Mouse (Mus musculus) cerebellum, adult 9-11 months (tissue): ENCODE data around the gene Gm10778.

Experiments used
- DNase-seq: peaks from one replicate; pipeline ENCODE4 v3.0.0; 2022

Gene Gm10778

DNA sequence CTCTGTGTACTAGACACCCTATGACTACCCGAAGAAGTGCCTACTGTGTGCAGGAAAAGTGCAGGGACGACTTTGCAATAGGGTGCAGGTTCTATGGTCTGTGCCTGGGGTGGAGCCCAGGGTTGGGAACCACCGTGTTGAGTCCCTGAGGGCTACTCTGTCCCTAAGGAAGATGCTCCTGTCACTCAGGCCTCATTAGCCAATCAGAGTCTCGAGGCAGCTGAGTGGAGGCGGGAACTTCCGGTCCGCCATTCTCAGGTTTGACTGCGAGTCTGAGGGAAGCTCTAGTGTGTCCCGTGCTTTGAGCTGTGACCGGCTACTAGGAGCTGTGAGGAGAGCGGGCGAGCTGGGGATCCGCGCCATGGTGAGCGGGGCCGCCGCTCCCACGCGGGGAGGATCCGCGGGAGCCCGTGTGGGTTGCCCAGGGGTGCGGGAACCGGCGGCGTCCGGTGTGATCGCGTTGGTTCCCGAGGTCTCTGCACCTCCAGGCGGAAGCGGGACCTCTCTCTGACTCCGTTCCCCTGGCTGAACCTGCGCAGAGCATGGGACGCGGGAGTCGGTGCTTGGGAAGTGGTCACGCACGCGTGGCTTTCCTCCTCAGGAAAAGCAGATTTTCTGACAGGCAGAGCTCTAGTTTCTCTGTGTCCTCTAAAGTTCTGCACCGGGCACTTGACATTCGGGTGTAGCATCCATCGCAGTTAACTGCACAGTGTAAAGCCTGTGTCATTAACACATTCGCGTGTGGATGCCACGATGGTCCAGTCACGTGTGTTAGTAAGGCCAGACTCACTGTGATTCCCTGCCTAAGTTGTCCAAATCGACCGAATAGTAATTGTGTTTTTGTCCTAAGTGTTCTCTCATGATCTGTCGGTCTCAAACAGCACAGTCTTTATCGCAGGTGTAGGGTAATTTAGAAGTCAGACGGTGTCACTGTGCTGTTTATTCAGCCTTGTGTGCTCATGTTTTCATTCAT, at the start of gene Gm10778:
Gm10778 (plus strand) TSS at position 257 of the 973 bp plus-strand sequence.
- DNase-seq: peak; percentile 90

DNA sequence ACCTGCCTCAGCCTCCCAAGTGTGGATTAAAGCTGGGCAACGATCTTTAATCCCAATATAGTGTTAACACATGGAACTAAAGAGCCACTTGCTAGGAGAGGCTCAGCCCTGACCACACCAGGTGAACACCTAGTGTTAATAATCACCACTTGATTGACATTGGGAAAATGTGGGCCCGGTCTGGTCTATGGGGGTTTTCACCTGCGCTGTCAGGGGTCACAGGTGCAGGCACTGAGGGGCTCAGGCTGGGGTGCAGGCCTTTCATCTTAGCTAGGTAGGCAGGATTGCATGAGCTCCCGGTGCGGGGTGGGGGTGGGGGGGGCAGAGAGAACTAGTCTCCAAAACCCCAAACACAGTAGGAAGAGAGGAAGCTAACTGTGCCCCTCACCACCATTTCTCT, 49.2 kb upstream of the Gm10778 start:
- DNase-seq: peak; percentile 55

DNA sequence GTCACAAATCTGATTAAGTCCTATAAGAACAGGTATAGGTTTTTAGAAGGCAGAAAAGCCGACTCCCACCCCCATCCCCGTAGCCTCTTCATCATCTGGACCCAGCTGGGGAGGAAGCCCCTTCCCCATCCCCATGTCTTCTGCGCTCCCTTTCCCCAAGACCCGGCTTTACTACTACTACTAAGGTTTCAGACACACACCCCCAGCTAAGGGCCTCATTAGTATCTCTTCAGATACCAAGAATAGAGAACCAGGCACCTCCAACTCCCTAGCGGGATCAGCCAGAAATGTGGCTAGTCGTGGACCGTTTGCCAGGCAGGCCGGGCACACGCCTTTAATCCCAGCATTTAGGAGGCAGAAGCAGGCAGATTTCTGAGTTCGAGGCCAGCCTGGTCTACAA, 48.8 kb upstream of the Gm10778 start:
- peak; percentile 63 for DNase-seq

DNA sequence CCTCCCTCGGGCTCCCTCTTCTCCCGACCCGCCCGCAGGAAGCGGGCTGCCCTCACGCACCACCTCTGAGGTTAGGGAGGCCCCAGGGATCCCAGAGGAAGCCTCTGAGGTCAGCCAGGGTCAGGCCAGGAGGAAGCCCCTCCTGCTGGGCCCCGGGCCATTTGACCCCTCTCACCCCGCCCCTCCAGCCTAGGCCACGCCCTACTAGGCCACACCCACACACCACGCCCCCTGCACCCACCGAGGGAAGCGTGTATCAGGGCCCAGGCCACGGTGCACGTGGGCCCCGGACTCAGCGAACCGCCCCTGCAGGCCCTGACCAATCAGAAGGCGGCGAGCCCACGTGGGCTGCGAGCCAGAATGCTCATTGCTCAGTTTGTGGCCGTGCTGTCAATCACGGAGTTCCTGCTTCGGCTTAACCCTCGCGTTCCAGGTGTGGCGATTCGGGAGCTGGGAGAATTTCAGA, 48.1 kb upstream of the Gm10778 start, which contains the start of gene Tle6:
Tle6 (minus strand) TSS at position 336 of the 466 bp plus-strand sequence.
- DNase-seq: peak; percentile 95

DNA sequence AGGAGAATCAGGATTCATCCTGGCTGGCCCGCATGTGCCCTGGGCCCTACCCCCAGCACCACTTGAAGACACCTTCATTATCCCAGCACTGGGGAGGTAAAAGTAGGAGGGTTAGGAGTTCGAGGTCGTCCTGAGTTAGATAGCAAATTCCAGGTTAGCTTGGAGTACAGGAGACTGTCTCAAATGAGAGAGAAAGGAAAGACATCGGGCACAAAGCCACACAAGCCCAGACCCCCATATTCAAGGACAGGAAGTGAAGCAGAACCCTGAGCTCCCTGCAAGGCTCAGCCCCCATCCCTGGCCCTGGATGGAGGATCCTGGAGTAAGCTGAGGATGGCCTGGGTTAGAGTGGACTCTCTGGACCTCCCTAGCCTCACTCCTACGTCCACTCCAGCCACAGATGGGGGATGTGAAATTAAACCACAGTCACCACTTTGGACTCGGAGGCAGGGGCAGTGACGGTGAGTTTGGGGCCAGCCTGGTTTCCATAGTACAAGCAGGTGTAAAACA, 47.4 kb upstream of the Gm10778 start:
- peak; percentile 65 for DNase-seq

DNA sequence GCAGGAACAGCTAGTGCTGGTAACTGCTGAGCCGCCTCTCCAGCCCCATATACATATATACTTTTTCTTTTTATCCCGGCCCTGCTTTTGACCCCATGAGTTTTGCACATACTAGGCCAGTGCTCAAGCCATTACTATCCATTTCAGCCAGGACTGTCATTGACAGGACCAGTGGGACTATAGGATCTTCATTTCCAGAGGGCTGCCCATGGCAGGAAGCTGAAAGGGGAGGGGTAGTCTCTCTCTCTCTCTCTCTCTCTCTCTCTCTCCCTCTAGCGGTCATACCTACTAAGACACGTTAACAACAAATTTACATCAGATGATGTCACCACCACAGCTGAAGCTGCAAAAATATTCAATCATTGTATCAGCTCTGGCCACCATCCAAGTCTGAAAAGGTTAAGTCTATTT, 46.1 kb upstream of the Gm10778 start:
- DNase-seq: peak; percentile 74

DNA sequence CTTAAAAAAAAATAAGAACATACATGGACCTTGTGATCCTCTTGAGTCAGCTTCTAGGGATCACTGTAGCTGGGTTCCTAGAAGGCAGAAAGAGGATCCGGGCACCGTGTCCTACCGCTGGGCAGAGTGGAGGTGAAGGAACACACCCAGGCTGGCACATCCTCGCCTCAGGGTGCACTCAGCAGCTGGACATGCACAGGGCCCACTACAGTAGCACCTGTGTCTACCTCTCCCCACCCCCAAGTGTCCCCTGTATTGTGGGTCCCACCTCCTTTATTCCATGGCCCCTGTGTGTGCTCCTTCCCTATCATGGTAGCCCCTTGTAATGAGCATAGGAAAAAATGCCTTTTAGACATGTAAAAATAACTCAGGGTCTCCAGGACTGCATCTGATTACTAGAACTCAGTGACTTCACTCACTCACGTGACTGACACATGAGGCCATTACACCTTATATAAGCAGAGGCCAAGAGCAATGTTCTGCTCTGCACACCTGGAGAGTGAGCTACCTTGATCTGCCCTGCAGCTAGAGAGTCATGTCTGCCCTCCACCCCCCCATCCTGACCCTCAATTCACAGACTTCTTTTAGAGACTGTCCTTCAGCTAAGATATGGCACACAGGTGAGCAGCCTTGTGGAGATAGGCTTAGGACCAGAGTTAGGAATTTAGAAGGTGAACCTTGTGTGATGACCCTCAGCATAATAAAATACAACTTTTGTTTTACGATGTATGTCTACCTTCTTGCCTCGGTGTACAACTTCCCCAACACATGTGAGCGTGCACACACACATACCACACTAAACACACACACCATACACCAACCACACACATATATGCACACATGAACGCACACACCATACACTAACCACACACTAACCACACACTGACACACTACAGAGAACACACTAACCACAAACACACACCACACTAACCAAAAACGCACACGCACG, 44.6 kb upstream of the Gm10778 start:
- peak; percentile 72 for DNase-seq

DNA sequence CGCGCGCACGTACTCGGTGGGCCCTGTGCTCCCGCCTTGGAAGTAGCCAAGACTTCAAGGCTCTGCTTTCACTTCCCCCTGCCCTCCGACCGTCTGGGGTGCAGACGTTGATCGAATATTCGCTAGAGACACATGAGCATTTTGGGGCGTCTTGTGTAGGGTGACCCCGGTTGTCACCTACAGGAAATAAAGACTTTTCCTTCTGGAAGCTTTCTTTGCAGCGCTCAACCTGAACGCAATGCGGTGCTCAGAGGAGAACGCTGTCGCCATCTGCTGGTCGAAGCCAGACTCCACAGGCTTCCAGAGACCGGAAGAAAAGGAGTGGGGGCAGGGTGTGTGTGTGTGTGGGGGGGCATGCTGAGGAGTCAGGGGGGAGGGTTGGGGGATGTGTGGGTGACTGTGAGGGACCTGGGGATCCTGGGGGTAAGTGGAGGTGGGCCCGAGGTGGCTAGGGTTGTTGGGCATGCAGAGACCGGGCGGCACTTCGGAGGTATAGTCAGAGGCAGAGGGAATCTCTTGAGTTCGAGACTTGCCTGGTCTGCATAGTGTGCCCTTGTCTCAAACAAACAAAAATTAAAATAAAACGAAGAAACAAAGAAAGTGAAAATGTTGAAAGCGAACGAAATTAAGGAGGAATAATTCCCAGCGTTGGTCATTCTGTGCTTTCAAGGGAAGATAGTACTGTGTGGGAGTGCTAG, 43.7 kb upstream of the Gm10778 start:
- DNase-seq: peak; percentile 88

DNA sequence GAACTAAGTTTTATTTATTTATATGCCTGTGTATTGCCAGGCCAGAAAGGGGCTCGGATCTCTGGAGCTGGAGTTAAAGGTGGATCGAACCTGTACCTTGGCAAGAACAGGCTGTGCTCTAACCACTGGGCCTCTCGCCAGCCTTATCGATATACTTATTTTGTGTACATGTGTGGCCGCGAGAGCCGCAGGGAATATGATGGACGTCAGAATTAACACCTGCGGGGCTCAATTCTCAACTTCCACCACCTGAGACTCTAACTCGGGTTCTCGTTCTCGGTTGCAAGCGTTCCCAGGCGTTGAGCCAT, 43.2 kb upstream of the Gm10778 start:
- DNase-seq: no peak

DNA sequence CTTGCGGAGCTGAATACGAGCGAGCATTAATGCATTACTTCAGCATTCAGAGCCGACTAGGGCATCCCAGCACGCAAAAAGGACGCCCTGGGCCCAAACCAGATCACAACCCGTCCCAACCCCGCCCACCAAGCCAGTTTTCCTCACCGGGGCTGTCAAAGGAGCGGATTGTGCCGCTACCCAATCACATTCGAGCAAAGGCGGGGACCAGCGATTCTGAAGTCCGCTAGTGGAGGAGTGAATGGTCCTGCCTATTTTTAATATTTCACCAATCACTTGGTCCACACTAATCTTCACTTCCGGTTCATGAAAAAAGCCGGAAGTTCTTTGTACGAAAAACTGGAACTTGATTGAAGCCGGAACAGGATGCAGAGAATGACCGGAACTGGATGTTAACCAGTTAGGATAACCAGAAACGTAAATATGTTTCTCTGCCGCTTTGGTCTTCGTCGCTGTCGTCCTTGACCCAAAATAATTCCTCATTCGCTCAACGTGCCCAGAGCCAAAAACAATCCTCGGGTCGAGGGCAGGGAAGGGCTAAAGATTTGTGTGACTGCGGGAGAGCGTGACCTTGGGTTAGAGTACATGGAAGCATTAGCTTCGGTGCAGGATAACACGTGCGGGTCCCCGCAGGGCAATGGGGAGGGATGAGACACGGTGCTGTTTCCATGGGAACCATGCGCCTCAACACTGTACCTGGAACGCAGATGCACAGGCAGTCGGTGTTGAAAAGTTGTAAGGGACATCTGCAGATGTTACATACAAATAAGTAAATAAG, 42.7 kb upstream of the Gm10778 start, which contains the start of gene BC025920:
BC025920 (plus strand) TSS at position 297 of the 778 bp plus-strand sequence.
- peak; percentile 98 for DNase-seq

DNA sequence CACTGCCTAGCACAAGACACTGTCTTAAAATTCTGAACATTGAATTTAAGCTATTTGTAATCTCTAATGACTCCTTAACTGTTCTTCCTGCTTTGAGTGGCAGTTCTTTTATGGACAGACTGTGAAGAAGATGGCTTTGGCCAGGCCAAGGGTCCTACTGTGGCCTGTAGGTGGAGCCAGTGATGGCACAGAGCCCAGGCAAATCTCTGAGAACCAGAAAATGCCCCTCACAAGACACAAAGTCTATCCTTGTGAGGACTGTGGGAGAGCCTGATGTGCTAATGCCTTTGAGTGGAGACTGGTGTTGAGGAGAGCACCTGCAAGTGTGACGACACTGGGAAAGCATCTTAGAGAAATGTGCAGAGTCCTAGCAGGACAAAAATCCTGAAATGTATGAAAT, 40.6 kb upstream of the Gm10778 start:
- no peak for DNase-seq

DNA sequence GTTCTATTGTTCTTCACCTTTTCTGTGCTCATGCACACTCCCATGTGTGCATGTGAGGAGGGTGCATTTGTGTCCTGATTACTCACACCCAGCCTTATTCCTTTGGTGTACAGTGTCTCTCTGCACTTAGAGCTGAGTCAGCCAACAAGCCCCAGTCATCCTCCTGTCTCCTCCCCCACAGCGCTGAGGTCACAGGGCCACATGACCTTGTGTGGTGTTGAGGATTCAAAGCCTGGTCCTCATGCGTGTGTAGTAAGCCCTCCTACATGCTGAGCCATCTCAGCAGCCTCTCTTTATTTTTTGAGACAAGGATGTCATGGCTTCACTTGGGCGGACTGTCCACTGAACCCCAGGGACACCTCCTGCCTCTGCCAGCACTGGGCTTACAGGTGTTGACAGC, 36.1 kb upstream of the Gm10778 start:
- DNase-seq: no peak

DNA sequence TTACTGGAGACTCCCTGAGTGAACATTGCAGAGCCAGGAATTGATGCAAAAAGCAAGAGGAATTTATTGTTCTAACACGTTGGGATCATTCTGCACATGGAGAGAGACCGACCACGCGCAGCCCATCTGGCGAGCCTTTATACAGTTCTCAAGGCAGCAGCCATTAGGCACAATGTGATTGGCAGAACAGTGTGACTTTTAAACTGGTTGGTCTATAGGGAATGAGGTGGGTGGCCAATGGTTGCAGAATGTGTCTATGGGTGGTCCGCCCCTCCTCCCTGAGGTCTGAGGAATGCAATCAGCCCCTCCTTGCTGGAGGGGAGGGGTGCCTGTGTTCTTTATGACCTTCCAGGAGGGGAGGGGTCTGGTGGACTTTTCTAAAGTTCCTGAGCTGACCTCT, 33.4 kb upstream of the Gm10778 start:
- no peak for DNase-seq

DNA sequence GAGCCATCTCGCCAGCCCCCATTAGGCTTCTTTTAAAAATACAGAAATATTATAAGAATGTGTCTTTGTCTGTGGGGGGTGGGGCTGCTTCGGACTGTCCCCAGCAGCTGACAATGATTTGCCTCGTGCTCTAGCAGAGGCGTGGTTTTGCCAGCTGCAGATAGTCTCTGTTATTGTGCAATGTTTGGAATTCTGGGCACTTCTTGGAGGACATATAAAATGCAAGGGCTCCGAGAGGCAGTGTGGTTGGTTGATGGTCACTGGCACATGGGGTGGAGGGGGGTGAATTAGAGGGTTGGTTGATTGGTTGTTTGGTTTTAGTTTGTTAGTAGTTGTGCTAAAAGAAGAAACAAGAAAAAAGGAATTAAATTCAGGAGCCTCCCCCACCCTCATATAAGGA, 28.9 kb upstream of the Gm10778 start:
- no peak for DNase-seq

DNA sequence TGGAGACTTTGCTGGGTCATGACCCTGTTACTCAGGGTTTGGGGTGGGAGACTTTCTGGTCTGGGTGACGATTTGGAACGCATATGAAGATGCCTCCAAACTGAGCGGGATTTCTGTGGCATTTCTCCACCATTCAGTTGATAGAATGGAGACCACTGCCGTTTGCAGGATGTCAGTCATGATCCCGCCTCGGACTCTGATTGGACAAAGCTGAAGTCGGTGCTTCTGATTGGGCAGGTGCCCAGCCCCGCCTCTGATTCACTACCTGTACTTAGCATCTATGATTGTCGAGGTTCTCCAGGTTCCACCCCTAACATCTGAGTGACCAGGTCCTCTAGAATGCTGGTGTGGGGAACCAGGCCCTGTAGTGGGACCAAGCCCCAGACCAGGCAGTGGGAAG, 28.1 kb upstream of the Gm10778 start:
- DNase-seq: peak; percentile 15

DNA sequence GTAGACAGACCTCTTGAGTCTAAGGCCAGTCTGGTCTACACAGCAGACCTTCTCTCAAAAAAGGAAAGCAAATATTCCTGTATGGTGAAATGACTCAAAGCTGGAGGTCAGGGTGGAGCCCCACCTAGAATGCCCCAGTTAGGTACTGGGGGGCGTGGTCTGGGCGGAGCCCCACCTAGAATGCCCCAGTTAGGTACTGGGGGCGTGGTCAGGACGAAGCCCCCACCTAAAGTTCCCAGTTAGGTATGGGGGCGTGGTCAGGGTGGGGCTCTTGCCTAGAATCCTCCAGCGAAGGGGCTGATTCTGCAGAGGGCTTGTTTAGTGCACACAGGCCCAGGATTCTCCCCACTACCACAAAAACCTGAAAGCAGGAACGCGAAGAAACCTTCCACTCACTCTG, 25.4 kb upstream of the Gm10778 start:
- DNase-seq: peak; percentile 20

DNA sequence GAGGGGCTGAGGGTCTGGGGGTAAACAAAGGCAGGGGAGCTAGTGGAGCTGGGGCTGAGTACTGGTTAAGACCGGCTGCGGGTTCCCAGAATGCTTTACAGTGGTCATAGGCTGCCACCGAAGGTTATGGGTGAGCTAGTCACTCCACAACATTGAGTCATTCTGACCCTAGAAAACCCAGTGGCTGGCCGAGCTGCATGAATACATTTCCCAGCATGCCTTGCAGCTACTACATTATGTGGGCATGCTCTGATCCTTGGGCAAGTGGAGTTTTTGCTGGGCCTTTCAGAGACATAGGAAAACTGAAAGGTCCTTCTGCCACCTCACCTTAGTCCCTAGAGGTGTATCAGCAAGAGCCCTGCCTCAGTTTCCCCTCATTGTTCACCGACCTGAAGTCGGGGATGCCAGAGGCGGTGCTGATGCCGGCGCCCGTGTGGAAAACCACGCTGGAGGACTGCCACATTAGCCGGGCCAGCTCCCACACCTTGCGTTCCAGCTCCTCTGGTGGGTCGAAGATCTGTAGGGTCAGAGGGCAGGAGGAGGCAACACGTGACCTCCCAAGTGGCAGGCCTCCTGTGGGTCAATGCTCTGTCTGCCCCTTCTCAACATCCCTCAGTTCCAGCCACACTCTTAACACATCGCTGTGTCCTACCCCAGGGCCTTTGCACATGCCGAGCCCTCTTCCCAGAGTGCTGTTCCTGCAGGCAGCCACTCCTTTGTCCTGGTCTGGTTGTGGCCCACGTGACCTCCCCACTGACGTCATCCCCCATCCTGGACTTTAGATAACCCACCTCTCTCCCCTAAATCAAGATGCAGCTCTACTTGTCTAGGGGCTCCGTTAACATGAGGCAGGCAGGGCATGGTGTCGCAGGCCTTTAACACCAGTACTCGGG, 22.5 kb upstream of the Gm10778 start:
- peak; percentile 72 for DNase-seq

DNA sequence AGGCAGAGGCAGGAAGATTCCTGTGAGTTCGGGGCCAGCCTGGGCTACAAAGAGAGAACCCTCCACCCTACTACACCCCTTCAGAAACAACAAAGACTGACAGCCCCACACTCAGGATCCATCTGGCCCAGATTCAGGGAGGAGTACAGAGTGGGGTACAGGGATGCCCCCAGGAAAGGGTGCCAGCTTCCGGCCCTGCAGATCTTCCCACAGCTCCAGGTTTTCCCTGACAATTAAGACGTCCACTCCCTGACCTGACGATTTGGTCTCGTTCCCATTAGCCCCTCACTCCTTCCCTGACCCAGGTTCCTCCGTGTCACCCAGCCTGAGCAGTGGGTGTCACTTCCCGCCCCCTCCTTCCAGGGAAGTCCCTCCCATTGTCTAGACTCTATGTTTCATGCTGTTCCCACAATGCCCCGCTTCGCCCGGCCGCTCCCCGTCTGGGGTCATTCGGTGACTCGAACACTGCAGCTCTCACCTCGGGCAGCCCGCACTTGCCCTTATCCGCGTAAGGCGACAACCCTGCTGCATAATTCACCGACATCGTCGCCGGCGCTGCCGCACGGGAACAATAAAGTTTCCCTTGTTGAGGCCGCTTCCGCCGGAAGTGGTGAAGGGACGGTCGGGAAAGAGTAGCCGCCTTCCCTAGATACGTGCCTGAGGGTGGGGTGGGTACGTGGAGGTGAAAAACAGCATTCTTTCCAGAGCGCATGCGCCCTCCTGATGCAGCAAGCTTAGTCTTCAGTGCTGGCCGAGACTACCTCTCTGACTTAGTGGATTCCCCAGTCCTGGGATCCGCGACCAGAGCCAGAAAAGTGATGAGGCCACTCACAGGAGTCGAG, 21.6 kb upstream of the Gm10778 start, which contains the start of gene Sirt6:
Sirt6 (minus strand) TSS at position 804 of the 842 bp plus-strand sequence.
- peak; percentile 98 for DNase-seq

DNA sequence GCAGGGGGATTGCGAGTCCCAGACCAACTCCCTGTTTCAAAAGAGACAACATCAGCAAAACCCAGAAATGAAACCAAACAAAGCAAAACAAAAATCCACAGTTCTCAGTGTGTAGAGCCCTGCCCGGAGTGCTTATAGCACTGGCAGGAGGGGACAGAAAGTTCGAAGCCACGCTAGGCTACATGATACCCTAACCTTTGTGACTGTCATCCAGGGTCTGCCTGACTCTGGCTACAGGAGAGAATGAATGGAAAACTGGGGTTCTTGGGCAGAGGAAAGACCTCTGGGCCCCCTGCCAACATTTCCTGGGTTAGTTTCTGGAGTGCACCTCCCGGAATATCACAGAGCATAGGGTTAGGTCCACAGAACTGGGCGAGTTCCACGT, 21.0 kb upstream of the Gm10778 start:
- peak; percentile 78 for DNase-seq
